Mouse (Mus musculus): ENCODE measurements around the gene Pkn2. TPM values are rescaled to one million over a fixed set of nuclear protein-coding genes. Genes with fewer than 3 reads are reported as not detected.

The Pkn2 gene
- polyA plus RNA-seq, 1 experiment from 2014 or later, result 53.5 TPM

DNA sequence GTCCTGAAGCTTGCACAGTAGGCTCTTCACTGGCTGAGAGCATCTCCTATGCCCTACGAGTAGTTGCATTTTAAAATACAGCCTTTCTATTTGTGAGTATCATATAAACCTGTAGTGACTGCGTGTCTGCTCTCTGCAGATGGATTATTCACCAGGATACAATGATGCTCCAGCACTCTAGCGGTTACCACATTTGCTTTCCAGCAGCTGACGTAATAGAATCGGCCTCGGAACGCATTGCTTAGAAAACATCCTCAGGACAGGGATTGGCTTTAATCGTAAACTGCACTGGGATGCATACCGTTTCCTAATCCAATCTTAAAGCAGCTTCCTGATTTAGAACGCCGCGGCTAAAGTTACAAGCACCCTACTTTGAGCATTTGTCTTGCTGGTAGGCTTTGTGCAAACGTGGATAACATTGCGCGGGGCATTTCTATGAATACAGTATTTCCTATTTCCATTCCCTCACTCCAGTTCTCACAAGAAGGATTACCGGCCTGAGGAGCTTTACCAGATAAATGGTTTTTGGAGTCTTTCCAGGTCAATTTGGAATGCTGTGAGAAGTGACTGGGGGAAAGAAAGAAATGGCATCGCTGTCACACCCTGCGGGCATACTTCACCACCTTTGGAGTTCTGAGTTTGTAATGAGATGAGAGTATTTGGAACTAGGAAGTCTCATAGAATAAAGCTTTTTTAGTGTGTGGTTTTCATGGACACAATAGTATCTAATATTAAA lies 126.5 kb downstream of the Pkn2 start:
- no peak overlapping the region for H3K4me3 ChIP-seq
- H3K27me3 ChIP-seq (ENCODE audit: low read depth, poor library complexity, severe bottlenecking), result no peaks in the 10 kb centered on the region
- no peaks in the 10 kb centered on the region for H3K4me1 ChIP-seq
- no peaks in the 10 kb centered on the region for H3K9me3 ChIP-seq (replicated peaks)
- 94% methylated on average over 18 of the region's 18 CpGs for WGBS
- H3K27ac ChIP-seq (replicated peaks), result no peak overlapping the region
- DNase-seq (ENCODE audit: low spot score), result no peak
- H3K36me3 ChIP-seq, result no peaks in the 10 kb centered on the region

DNA sequence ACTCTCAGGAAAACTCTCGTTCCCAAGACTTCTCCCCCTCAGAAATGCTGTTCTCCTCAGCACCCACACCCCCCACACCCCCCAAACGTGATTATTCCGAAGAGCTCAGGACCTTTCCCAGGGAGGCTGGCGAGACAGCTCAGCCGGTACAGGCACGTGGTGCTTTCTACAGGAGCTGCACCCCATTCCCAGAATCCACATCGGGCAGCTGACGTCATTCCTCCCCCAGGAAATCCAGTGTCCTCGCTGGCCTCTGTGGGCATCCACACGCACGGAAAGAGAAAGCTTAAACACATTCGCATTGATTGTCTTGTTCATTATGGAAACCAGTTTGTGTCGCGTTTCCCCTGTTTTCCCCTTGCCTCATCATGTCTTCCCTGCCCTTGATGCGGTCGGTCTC lies 132.7 kb downstream of the Pkn2 start:
- 86% methylated on average over 16 of the region's 16 CpGs for WGBS
- no peaks in the 10 kb centered on the region for H3K36me3 ChIP-seq
- no peak for DNase-seq (ENCODE audit: low spot score)
- H3K4me1 ChIP-seq, result no peaks in the 10 kb centered on the region
- no peaks in the 10 kb centered on the region for H3K9me3 ChIP-seq (replicated peaks)
- H3K27me3 ChIP-seq (ENCODE audit: low read depth, poor library complexity, severe bottlenecking), result no peaks in the 10 kb centered on the region
- H3K27ac ChIP-seq (replicated peaks), result no peak overlapping the region
- H3K4me3 ChIP-seq, result no peak overlapping the region

DNA sequence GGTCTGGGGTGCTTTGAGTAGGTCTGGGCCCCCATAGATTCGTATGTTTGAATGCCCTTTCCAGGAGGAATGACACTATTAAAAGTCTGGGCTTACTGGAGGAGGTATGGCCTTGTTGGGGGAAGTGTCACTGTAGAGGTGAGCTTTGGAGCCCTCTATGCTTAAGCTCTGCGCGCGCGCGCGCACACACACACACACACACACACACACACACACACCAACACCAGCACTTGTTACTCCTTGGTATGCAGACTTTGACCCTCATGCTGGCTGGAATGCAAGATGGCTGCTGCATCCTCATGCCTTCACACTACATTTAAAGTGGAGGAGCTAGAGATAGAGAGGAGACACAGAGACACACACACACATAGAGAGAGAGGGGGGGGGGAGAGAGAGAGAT lies 134.1 kb downstream of the Pkn2 start:
- no peaks in the 10 kb centered on the region for H3K4me1 ChIP-seq
- no peak for DNase-seq (ENCODE audit: low spot score)
- no peak overlapping the region for H3K27ac ChIP-seq (replicated peaks)
- no peaks in the 10 kb centered on the region for H3K36me3 ChIP-seq
- no peaks in the 10 kb centered on the region for H3K27me3 ChIP-seq (ENCODE audit: low read depth, poor library complexity, severe bottlenecking)
- H3K9me3 ChIP-seq (replicated peaks), result no peaks in the 10 kb centered on the region
- 94% methylated on average over 7 of the region's 7 CpGs for WGBS
- H3K4me3 ChIP-seq, result no peak overlapping the region

DNA sequence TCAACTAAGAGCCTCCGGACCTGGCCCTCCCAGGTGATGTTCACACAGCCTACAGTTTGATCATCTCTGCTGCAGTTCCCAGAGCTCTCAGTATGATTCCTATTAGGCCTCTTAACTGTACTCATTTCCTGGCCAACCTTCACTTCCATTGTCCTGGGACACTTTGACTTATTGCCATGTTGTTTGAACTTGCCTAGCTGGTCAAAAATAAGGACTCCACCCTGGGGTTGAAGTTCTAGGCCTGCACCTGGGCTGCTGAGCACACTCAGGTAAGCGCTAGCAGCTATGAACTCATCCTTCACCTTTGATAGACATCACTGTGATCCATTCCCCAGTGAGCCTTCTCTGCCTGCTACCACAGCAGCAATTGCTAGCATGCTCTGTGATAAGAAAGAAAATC lies 136.7 kb downstream of the Pkn2 start:
- Histone ChIP-seq H3K4me3 (no peak overlapping the region), H3K27me3 (ENCODE audit: low read depth, poor library complexity, severe bottlenecking) (no peaks in the 10 kb centered on the region), H3K36me3 (no peaks in the 10 kb centered on the region), H3K9me3 (replicated peaks) (no peaks in the 10 kb centered on the region), H3K27ac (replicated peaks) (no peak overlapping the region), H3K4me1 (no peaks in the 10 kb centered on the region)
- no peak for DNase-seq (ENCODE audit: low spot score)
- WGBS, result 94% methylated on average over 2 of the region's 2 CpGs

DNA sequence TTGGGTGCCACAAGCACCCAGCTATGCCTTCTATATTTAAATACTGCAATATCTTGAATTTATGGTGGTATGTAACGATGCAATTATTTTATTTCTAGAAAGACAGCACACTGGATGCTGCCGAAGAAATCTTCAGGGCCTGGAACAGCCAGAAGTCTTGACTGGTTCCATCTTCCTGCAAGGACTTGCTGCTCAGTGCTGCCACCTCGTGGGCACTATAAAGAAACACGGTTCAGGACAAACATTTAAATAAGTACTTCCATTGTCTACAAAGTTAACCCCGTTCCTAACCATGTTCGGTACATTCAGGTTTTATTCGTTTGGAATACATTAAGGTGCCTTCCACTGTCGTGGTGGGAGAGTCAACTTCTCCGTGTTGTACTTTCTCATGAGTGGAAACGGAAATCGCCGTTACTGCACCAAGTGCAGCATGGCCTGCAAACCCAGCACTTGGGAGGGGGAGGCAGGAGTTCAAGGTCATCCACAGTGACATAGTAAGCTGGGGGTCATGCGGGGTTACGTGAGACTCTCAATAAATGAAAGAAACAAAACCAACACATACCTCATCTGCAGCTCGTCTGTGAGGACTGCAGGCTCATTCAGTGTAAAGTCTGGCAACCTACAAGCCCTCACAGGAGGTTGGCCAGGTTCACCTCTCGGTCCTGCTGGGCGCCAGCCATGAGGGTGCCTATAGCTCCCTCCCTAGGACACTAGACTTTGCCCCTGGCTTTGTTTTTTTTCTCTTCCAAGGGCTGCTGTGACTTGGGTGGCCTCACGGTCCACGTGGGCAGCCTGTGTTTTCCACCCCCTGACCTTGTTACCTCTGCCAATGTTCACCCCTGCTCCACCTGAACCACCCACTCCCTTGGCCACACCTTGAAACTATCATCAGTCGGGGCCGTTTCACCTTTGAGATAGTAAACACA lies 137.6 kb downstream of the Pkn2 start:
- 63% methylated on average over 21 of the region's 21 CpGs for WGBS
- H3K4me3 ChIP-seq, result no peak overlapping the region
- no peaks in the 10 kb centered on the region for H3K4me1 ChIP-seq
- H3K27me3 ChIP-seq (ENCODE audit: low read depth, poor library complexity, severe bottlenecking), result no peaks in the 10 kb centered on the region
- no peaks in the 10 kb centered on the region for H3K9me3 ChIP-seq (replicated peaks)
- H3K36me3 ChIP-seq, result no peaks in the 10 kb centered on the region
- no peak overlapping the region for H3K27ac ChIP-seq (replicated peaks)
- DNase-seq (ENCODE audit: low spot score), result peak; percentile 55

Other genes with a start within 250 kb of the Pkn2 start
- 8.4 and 8.7 TPM in 2 replicates for gene Kyat3, start 181.0 kb downstream of the Pkn2 start, polyA plus RNA-seq (2016; fragmentation: Nextera tagmentation; extraction: Ambion mirVana)
- gene Gtf2b, start 117.0 kb downstream of the Pkn2 start, polyA plus RNA-seq (2016; fragmentation: Nextera tagmentation; extraction: Ambion mirVana), result 86.7 and 87.0 TPM in 2 replicates